Mouse (Mus musculus): ENCODE data around the gene Cd82. TPM values are rescaled to one million over a fixed set of nuclear protein-coding genes. Genes with fewer than 3 reads are reported as not detected.

Gene Cd82
- total RNA-seq, 2 experiments from 2014 or later, result 21.6 to 23.5 TPM

- DNase-seq, result peak; percentile 84 to 85
These were observed 848 bp downstream of the Cd82 start for GRCm38 (mm10) chr2:93461869-93462714.

GRCm38 (mm10) chr2:93460786-93461469 is 2.0 kb downstream of the Cd82 start:
- DNase-seq, result no peak

GRCm38 (mm10) chr2:93459208-93459920 is 3.6 kb downstream of the Cd82 start:
- no peak for DNase-seq

- DNase-seq, result no peak
These were observed 4.4 kb downstream of the Cd82 start for GRCm38 (mm10) chr2:93458332-93459207.

- no peak for DNase-seq
These were observed 5.4 kb downstream of the Cd82 start for GRCm38 (mm10) chr2:93457426-93458130.

GRCm38 (mm10) chr2:93456140-93456539 is 6.8 kb downstream of the Cd82 start:
- no peak for DNase-seq

GRCm38 (mm10) chr2:93454817-93455591 is 7.9 kb downstream of the Cd82 start:
- DNase-seq, result no peak

- DNase-seq, result no peak
These were observed 8.6 kb downstream of the Cd82 start for GRCm38 (mm10) chr2:93454334-93454733.

GRCm38 (mm10) chr2:93453046-93453445 is 9.9 kb downstream of the Cd82 start:
- DNase-seq, result no peak

- DNase-seq, result no peak
These were observed 10.4 kb downstream of the Cd82 start for GRCm38 (mm10) chr2:93452506-93452905.

- DNase-seq, result no peak
These were observed 10.9 kb downstream of the Cd82 start for GRCm38 (mm10) chr2:93452057-93452456.

- no peak for DNase-seq
These were observed 11.6 kb downstream of the Cd82 start for GRCm38 (mm10) chr2:93451219-93451938.

GRCm38 (mm10) chr2:93450695-93451094 is 12.2 kb downstream of the Cd82 start:
- DNase-seq, result no peak

- no peak for DNase-seq
These were observed 13.3 kb downstream of the Cd82 start for GRCm38 (mm10) chr2:93449657-93450056.

- no peak for DNase-seq
These were observed 14.2 kb downstream of the Cd82 start for GRCm38 (mm10) chr2:93448774-93449173.

GRCm38 (mm10) chr2:93447500-93448249 is 15.3 kb downstream of the Cd82 start:
- DNase-seq, result no peak

GRCm38 (mm10) chr2:93446606-93447353 is 16.2 kb downstream of the Cd82 start:
- DNase-seq, result no peak

GRCm38 (mm10) chr2:93445237-93445651 is 17.7 kb downstream of the Cd82 start:
- DNase-seq, result no peak
